Mouse (Mus musculus) liver, postnatal 0 days (tissue): ENCODE measurements around the gene Slc22a14. TPM values are rescaled to one million over a fixed set of nuclear protein-coding genes. Genes with fewer than 3 reads are reported as not detected.

Experiments used
- ATAC-seq: fragments of 200-750 bp; cut with Nextera tagmentation; 2 replicates; pipeline ENCODE4 v1.8.0; 2017; ENCODE audit warnings: mild to moderate bottlenecking, moderate library complexity
- DNase-seq: peaks from one replicate; pipeline ENCODE4 v3.0.0-alpha.2; 2016
- H3K27ac ChIP-seq: fragments of 300-500 bp; sonication (generic); 2 replicates; pipeline ENCODE4 v1.5.1; 2014; ENCODE audit warnings: antibody characterized with exemption, moderate library complexity, mild to moderate bottlenecking, low read depth
- H3K27me3 ChIP-seq: fragments of 300-500 bp; sonication (generic); 2 replicates; pipeline ENCODE4 v1.6.1; 2014; ENCODE audit warnings: low read length, control low read depth, mixed read lengths; ENCODE audit not compliant: insufficient read depth
- H3K36me3 ChIP-seq: fragments of 300-500 bp; sonication (generic); replicated peaks from 2 replicates; pipeline ENCODE4 v1.6.1; 2014; ENCODE audit warnings: mild to moderate bottlenecking, control low read depth, low read length, moderate library complexity, mixed read lengths; ENCODE audit not compliant: insufficient read depth
- H3K4me1 ChIP-seq: fragments of 300-500 bp; sonication (generic); 2 replicates; pipeline ENCODE4 v1.6.1; 2014; ENCODE audit warnings: antibody characterized with exemption, mild to moderate bottlenecking, control low read depth; ENCODE audit not compliant: insufficient read depth
- H3K4me2 ChIP-seq: fragments of 300-500 bp; sonication (generic); 2 replicates; pipeline ENCODE4 v1.6.1; 2014; ENCODE audit warnings: low read depth, mild to moderate bottlenecking, low read length, moderate library complexity, mixed read lengths
- H3K4me3 ChIP-seq: fragments of 300-500 bp; sonication (generic); 2 replicates; pipeline ENCODE4 v1.5.1; 2014; ENCODE audit warnings: low read depth, low read length
- H3K9ac ChIP-seq: fragments of 300-500 bp; sonication (generic); replicated peaks from 2 replicates; pipeline ENCODE4 v1.6.1; 2014; ENCODE audit warnings: mild to moderate bottlenecking, moderate library complexity
- H3K9me3 ChIP-seq: fragments of 300-500 bp; sonication (generic); 2 replicates; pipeline ENCODE4 v1.6.1; 2016; ENCODE audit warnings: mild to moderate bottlenecking, control low read depth, low read length, mixed read lengths
- CTCF ChIP-seq: sonication (generic); IDR thresholded peaks from 2 replicates; pipeline ENCODE4 v1.5.1; 2016; ENCODE audit warnings: antibody characterized with exemption, low read depth
- EP300 ChIP-seq: IDR thresholded peaks from 2 replicates; pipeline ENCODE4 v1.6.1; 2016; ENCODE audit warnings: antibody characterized with exemption, low read depth, mild to moderate bottlenecking
- WGBS: fragments of 180-500 bp; shearing (Covaris S2); extraction: QIAGEN DNeasy Blood & Tissue Kit; methylation state at CpG from one replicate; pipeline ENCODE4 v1.1.7; 2014; ENCODE audit not compliant: insufficient replicate concordance; 5-methylcytosine and 5-hydroxymethylcytosine counted together
- polyA plus RNA-seq: library from polyadenylated mRNA; unstranded; fragments of >200 nt; fragmentation: Nextera tagmentation; extraction: Ambion mirVana; gene quantifications from 2 replicates; pipeline ENCODE4 v1.2.1, GENCODE M21; 2015

Slc22a14 gene
- polyA plus RNA-seq = not detected in 2 replicates

DNA sequence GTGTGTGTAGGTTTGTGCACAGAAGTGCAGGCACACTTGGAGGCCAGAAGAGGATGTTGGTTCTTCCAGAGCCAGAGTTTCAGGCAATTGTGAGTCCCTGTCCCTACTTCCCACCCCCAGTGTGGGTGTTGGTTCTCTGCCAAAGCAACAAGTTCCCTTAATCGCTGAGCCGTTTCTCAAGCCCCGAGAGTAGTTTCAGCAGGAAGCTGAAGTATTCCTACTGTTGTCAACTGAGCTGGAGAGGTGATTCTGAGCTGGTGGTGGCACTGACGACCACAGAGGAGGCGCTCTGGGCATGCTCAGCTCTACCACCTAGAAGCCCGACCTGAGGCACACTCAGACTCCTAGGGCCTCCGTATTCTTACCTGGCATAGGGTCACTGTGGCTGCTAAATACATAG, at the start of gene Slc22a14:
TSS of gene Slc22a14 (minus strand) at position 270 of the 400 bp plus-strand sequence.
- DNase-seq = no peak
- H3K4me2 ChIP-seq = no peak within 1 kb of the TSS

GRCm38 (mm10) chr9:119409864-119410263, 44.5 kb upstream of the Slc22a14 start:
- H3K4me2 ChIP-seq = no peak overlapping the region
- DNase-seq = no peak
- H3K9me3 ChIP-seq = peaks cover 13% of the 10 kb centered on the region
- H3K4me3 ChIP-seq = no peak overlapping the region
- peaks cover 2% of the 10 kb centered on the region; the same call in 1 of the 2 replicates for H3K4me1 ChIP-seq
- H3K27ac ChIP-seq = no peak overlapping the region
- WGBS = 65% methylated on average over 5 of the region's 5 CpGs
- TF ChIP-seq EP300 (no peak), CTCF (no peak)
- no peak for ATAC-seq
- H3K9ac ChIP-seq = no peak overlapping the region
- H3K36me3 ChIP-seq = no peaks in the 10 kb centered on the region
- H3K27me3 ChIP-seq = no peaks in the 10 kb centered on the region

More for the DNA sequence above, at the start of gene Slc22a14:
- no peaks in the 10 kb centered on the region for H3K27me3 ChIP-seq
- no peaks in the 10 kb centered on the region for H3K4me1 ChIP-seq
- no peak within 1 kb of the TSS for H3K27ac ChIP-seq
- H3K9me3 ChIP-seq = no peaks in the 10 kb centered on the region
- TF ChIP-seq EP300 (no peak), CTCF (no peak)
- H3K4me3 ChIP-seq = no peak within 1 kb of the TSS
- peaks cover 3% of the 10 kb centered on the region for H3K36me3 ChIP-seq
- ATAC-seq = no peak
- H3K9ac ChIP-seq = no peak within 1 kb of the TSS
- 49% methylated on average over 7 of the region's 7 CpGs for WGBS

GRCm38 (mm10) chr9:119408898-119409664, 43.7 kb upstream of the Slc22a14 start:
- H3K4me1 ChIP-seq = peaks cover 3% of the 10 kb centered on the region; the same call in 1 of the 2 replicates
- H3K27ac ChIP-seq = no peak overlapping the region
- H3K4me2 ChIP-seq = no peak overlapping the region
- no peak for TF ChIP-seq CTCF
- no peak for TF ChIP-seq EP300
- H3K4me3 ChIP-seq = no peak overlapping the region
- peaks cover 13% of the 10 kb centered on the region for H3K9me3 ChIP-seq
- ATAC-seq (no peak), DNase-seq (no peak)
- 66% methylated on average over 11 of the region's 11 CpGs for WGBS
- no peaks in the 10 kb centered on the region for H3K36me3 ChIP-seq
- H3K27me3 ChIP-seq = no peaks in the 10 kb centered on the region
- no peak overlapping the region for H3K9ac ChIP-seq

DNA sequence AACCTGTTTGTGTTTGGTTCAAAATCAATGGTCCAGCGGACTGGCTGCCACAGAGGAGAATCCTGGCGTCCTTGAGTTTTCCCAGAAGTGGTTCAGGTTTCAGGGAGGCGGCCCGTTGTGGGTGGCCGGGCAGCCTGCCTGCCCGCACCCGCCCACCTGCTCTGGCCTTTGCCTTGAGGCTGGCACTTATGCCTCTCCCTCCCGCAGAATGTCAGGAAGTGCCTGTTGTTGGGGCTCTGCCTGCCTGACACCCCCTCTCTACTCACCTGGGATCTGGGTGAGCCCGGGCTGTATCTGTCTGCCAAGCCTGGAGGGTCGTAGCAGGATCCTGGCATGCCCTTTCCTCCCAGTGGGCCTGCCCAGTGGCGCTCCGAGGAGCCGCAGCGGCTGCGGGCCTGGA, 42.5 kb upstream of the Slc22a14 start:
- H3K4me3 ChIP-seq = no peak overlapping the region
- H3K9me3 ChIP-seq = peaks cover 7% of the 10 kb centered on the region
- ATAC-seq = peak; percentile 47; the same call in 1 of the 2 replicates
- H3K4me2 ChIP-seq = no peak overlapping the region
- DNase-seq = no peak
- no peaks in the 10 kb centered on the region for H3K36me3 ChIP-seq
- 0 out of 2 replicates have a peak overlapping the region, but pooled peaks have one; percentile 11 for H3K9ac ChIP-seq
- peaks cover 15% of the 10 kb centered on the region for H3K4me1 ChIP-seq
- H3K27me3 ChIP-seq = peaks cover 10% of the 10 kb centered on the region
- 76% methylated on average over 15 of the region's 15 CpGs for WGBS
- TF ChIP-seq EP300 = no peak
- TF ChIP-seq CTCF = no peak
- no peak overlapping the region for H3K27ac ChIP-seq

GRCm38 (mm10) chr9:119404090-119404489, 38.7 kb upstream of the Slc22a14 start:
- Histone ChIP-seq H3K27me3 (peaks cover 15% of the 10 kb centered on the region), H3K4me1 (peaks cover 23% of the 10 kb centered on the region), H3K27ac (no peak overlapping the region), H3K9me3 (no peaks in the 10 kb centered on the region), H3K4me3 (no peak overlapping the region), H3K9ac (no peak overlapping the region), H3K4me2 (no peak overlapping the region), H3K36me3 (no peaks in the 10 kb centered on the region)
- DNase-seq (no peak), ATAC-seq (no peak)
- WGBS = 46% methylated on average over 5 of the region's 5 CpGs
- TF ChIP-seq EP300 = no peak
- TF ChIP-seq CTCF = no peak

- no peaks in the 10 kb centered on the region for H3K9me3 ChIP-seq
- peak overlapping the region; percentile 87 for H3K9ac ChIP-seq
- H3K4me1 ChIP-seq = peaks cover 23% of the 10 kb centered on the region
- WGBS = under 1% methylated on average over 25 of the region's 26 CpGs
- H3K4me2 ChIP-seq = peak overlapping the region; percentile 93
- DNase-seq (peak; percentile 33), ATAC-seq (no peak)
- TF ChIP-seq CTCF (no peak), EP300 (no peak)
- H3K4me3 ChIP-seq = peak overlapping the region; percentile 68
- H3K36me3 ChIP-seq = no peaks in the 10 kb centered on the region
- no peak overlapping the region for H3K27ac ChIP-seq
- peaks cover 15% of the 10 kb centered on the region for H3K27me3 ChIP-seq
Observed at GRCm38 (mm10) chr9:119403236-119403641, 37.9 kb upstream of the Slc22a14 start.
